ENCODE assay signal across 8 mouse cellular contexts in genomic region chr10:26375790-26376545, GRCm38 (mm10). TPM values are rescaled to one million over a fixed set of nuclear protein-coding genes. Genes with fewer than 3 reads are reported as not detected.
A peak's percentile ranks its signal among the peaks of the same experiment; 100 is the strongest.
DNase-seq lines count a peak whose midpoint lies in the region; ATAC-seq and TF ChIP-seq lines count a peak whose summit lies in the region.

TSS of gene L3mbtl3 (minus strand) at chr10:26375971.

- ATAC-seq in hindbrain, postnatal 0 days = peak; percentile 83

- H3K4me3 ChIP-seq in gastrocnemius, adult 2 months = peak within 1 kb of the TSS; percentile 90
- peak within 1 kb of the TSS; percentile 86 for H3K4me3 ChIP-seq in hindbrain, postnatal 0 days (ENCODE audit: low read length)
- peak within 1 kb of the TSS; percentile 55 for H3K4me3 ChIP-seq in macrophage (ENCODE audit: inconsistent target)

- intact Hi-C loops in gastrocnemius, adult 2 months (cut with DNase I) = loop anchor here (10.0 kb wide), 2 partner anchors 119 to 619 kb away; no protein-coding TSS in a partner anchor

- peak within 1 kb of the TSS; percentile 85 for H3K27ac ChIP-seq in gastrocnemius, adult 2 months
- peak within 1 kb of the TSS; percentile 91 for H3K27ac ChIP-seq in hindbrain, postnatal 0 days
- no peak within 1 kb of the TSS for H3K27ac ChIP-seq in macrophage

- H3K79me2 ChIP-seq in macrophage (ENCODE audit: inconsistent target) = peaks cover 8% of the 10 kb centered on the region; the same call in 1 of the 2 replicates

- peak within 1 kb of the TSS; percentile 76 for H3K4me2 ChIP-seq in hindbrain, postnatal 0 days (ENCODE audit: low read depth, low read length)

- DNase-seq in T-cell, adult 2 months (ENCODE audit: low spot score) = peak; percentile 91
- peak; percentile 77 to 87 for DNase-seq in cerebellum, postnatal 25 days
- peak; percentile 91 for DNase-seq in gastrocnemius, adult 2 months
- peak; percentile 94 for DNase-seq in hindbrain, postnatal 0 days (ENCODE audit: low spot score)
- DNase-seq in left cerebral cortex, adult 18-20 months (ENCODE audit: low spot score in 2 of 2) = peak; percentile 83 to 90
- DNase-seq in right cerebral cortex, adult 18-20 months = peak; percentile 90
- peak; percentile 67 for DNase-seq in urinary bladder, adult 2 months (ENCODE audit: low spot score)

- no peaks in the 10 kb centered on the region for H3K9me3 ChIP-seq in hindbrain, postnatal 0 days (ENCODE audit: low read length)

- H3K4me1 ChIP-seq in hindbrain, postnatal 0 days (ENCODE audit: insufficient read depth, low read length) = 0 out of 2 replicates have a peak, but pooled peaks cover 2% of the 10 kb centered on the region

- peak within 1 kb of the TSS; percentile 80 for H3K9ac ChIP-seq in hindbrain, postnatal 0 days (replicated peaks; ENCODE audit: low read length)

- H3K36me3 ChIP-seq in hindbrain, postnatal 0 days (ENCODE audit: insufficient read depth, low read length) = no peaks in the 10 kb centered on the region
- H3K36me3 ChIP-seq in macrophage (ENCODE audit: inconsistent target) = no peaks in the 10 kb centered on the region

- 2% methylated on average over 42 of the region's 42 CpGs for WGBS in hindbrain, postnatal 0 days
- under 1% methylated on average over 40 of the region's 42 CpGs for WGBS in macrophage (ENCODE audit: missing documents)

- H3K27me3 ChIP-seq in hindbrain, postnatal 0 days (ENCODE audit: insufficient read depth, low read length) = no peaks in the 10 kb centered on the region

- no peak for TF ChIP-seq CTCF in gastrocnemius, adult 2 months (IDR thresholded peaks at IDR 0.05)
- no peak for TF ChIP-seq CTCF in hindbrain, postnatal 0 days (IDR thresholded peaks at IDR 0.05; ENCODE audit: low read depth)

RNA-seq across cellular contexts. Expression of gene L3mbtl3, which starts in this region (rescaled TPM):
- 1 to 10 TPM; 4.6 to 8.0 TPM for total RNA-seq in gastrocnemius, adult 2 months (2021)
- 26.4 and 31.4 TPM in 2 replicates for total RNA-seq in hindbrain, postnatal 0 days (2014; rRNA removed)
- polyA plus RNA-seq in hindbrain, postnatal 0 days (2015; fragmentation: Nextera tagmentation; extraction: Ambion mirVana) = 13.7 and 15.7 TPM in 2 replicates
- 10 to 100 TPM; 25.1 to 25.9 TPM for total RNA-seq in left cerebral cortex, adult 18-20 months (2021)
- total RNA-seq in macrophage (2018; cell fraction: chromatin; rRNA removed) = 10 to 100 TPM; 12.3 to 43.8 (median 26.2) TPM
- 10 to 100 TPM in 12 of 26 experiments, 1 to 10 TPM in 14; 5.5 to 13.1 (median 9.9) TPM for total RNA-seq in macrophage (2018; cell fraction: cytosol; rRNA removed)
- total RNA-seq in macrophage (2018; cell fraction: nucleus; rRNA removed) = 10 to 100 TPM; 10.9 to 26.4 (median 15.4) TPM
- polyA plus RNA-seq in macrophage (2018) = 7.8 to 10.8 TPM (median 9.1 TPM) in 3 replicates
- 6.8 and 9.5 TPM in 2 replicates for polyA plus RNA-seq in urinary bladder, adult 2 months (2012; rRNA removed)
